Mouse (Mus musculus): ENCODE measurements at regions not wholly inside any gene's neighbourhood (a gene's known extent, or its start where the extent isn't known, plus 50 kb on each side); places are given as distances from the start of the nearest gene placed in this dataset.

GRCm38 (mm10) chr12:25300804-25301390 is 204.0 kb upstream of the Id2 start:
- DNase-seq (ENCODE audit: low read depth, low spot score), result no peak

GRCm38 (mm10) chr12:25299603-25300471 is 202.9 kb upstream of the Id2 start:
- no peak for DNase-seq (ENCODE audit: low read depth, low spot score)

DNA sequence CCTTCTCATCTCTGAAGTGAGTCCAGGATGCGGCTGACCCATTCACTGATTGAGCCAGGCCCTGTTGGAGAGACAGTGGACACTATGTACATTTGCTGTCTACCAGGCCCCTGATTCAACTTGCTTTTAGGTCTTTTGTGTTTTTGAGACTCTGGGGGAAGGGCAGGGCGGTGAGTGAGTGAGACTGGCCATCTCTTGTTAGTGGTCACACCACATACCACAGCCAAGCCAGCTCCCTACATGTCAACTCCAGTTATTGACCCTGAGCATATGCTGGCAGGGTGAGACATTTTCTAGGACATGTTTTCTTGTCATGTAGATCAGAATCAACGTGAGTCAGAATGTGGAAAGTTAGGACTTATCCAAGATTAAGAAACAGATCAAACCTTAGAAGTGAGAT is 201.8 kb upstream of the Id2 start:
- DNase-seq (ENCODE audit: low read depth, low spot score), result no peak

DNA sequence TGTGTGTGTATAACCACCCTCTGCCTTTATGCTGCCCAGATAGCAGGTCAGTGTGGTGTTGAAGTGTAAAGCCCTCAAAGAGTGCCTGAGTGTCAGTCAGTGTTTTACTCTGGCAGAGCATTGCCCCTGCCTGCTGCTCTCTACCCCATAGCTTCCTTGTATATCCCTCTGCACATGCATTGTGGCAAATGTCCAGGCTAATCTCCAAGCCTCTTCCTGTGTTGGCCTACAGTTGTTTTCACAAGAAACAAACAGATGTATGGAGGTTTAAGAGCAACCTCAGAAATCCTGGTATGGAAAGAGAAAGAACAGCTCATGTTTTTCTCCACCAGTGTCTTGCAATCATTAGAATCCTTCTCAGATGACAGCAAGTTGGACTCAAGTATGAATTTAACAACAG is 201.0 kb upstream of the Id2 start:
- DNase-seq (ENCODE audit: low read depth, low spot score), result no peak

DNA sequence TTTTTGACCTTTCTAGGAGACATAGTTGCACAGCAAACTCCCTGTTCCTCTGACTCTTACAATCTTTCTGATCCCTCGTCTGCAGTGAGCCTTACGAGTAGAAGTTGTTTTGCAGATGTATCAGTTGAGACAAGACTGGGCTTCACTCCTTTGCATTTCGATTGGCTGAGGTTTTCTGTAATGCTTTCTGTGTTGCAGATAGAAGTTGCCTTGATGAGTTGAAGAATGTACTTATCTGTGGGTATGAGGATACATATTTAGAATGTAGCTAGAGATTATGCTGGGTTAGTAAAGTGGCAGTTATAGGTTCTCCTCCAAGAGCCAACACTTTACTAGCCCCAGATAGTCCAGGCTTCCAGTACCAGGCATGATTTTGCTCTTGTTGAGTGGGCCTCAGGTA is 199.7 kb upstream of the Id2 start:
- no peak for DNase-seq (ENCODE audit: low read depth, low spot score)

DNA sequence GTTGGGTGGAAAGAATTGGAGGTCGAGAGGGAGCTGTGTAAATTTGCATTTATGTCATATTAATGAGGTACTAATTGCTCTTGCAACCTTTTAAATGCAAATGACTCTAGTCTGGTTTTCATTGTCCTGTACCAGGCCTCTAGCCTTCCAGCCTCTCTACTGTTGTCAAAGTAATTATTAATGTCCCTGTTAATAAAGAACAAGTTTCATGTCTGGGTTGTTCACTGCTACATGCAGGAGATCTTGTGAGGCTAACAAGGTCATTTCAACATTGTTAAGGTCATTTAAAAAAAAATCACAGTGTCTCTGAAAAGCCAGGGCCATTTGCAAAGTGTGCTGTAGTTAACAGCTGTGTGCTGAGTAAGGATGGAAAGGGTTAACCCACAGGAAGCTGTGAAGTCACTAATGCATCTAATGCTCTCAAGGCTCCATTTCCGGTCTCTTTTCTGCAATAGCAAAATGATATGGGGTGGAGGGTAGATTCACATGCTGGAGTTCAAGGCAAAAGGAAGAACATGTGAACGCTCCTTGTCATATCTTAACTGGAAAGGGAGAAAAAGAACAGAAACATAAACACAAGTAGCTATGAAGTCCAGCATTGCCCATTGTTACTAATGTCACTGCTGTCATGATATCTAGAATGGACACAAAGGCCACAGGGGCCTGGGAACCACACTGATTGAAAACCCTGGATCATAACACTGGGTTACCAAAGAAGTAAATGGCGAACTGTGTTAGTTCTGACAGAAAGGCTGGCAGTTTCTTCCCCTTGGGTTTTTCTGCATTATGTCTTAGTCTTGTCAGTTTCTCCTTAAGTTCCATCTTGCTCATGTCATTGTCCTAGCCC is 197.5 kb upstream of the Id2 start:
- no peak for DNase-seq (ENCODE audit: low read depth, low spot score)

DNA sequence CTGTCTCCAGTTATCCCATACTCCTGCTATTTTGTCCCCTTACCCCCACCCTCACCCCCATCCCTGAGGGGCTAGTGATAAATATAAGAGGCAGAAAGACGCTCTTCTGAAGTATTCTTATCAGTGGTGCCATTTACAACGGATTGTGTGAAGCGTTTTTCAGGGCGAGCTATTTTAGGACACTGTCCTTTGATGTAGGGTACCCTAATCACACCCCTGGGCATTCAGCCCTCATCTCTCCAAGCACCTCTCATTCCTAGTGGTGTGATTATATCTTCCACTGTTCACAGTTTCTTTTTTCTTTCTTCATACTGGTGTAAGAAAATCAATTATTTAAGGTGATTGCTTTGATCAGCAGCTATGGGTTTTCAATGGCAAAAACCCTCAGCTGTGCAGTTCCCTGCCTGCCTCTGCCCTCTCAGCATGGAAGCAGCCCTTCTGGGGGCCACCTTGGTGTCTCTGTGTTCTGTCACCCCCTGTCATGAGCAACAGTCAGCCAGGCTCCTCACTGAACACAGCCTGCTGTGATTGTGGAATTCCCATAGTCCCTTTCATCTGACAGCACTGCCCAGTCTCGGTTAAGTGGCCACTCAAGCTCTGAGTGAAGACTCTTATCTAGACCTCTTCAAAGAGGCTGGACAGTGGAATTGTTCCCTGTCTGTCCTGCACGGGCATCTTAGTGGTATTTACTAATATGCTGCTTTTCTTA is 196.7 kb upstream of the Id2 start:
- DNase-seq (ENCODE audit: low read depth, low spot score), result no peak

DNA sequence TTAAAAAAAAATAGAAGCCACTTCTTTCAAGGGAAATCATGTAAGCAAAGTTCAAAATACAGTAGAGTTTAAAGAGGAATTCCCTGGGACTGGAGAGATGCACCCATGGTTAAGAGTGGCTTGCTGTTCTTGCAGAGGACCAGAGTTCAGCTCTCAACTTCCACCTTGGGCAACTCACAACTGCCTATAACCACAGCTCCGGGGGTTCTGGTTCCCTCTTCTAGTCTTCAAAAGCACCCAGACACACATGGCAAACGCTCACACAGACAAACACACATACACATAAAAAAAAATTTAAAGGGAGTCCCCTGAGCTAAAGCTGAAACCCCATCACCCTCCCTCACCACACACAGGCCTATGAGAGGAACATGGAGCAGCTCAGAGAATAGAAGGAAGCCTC is 192.4 kb upstream of the Id2 start:
- no peak for DNase-seq (ENCODE audit: low read depth, low spot score)

- no peak for DNase-seq (ENCODE audit: low read depth, low spot score)
These were observed 186.9 kb upstream of the Id2 start for GRCm38 (mm10) chr12:25283808-25284207.

- no peak for DNase-seq (ENCODE audit: low read depth, low spot score)
These were observed 184.5 kb upstream of the Id2 start for GRCm38 (mm10) chr12:25281438-25281837.

GRCm38 (mm10) chr12:25273631-25274305 is 176.8 kb upstream of the Id2 start:
- no peak for DNase-seq (ENCODE audit: low read depth, low spot score)

DNA sequence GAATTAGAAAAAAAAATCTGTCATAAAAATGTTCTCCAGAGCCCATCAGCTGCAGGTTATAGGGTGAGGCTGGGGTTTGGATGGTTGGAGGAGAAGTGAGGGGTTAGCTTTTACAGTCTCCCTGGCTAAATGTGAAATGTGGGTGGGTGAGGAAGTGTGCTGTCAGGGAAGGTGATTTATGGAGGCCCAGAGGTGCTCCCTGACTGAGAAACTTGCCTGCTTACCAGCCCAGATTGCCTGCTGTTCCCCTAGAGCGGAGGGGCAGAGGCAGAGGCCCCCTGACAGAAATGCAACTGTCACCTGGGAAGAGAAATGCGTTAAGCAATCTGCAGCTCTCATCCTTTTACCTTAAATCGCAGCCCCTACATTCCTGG is 175.8 kb upstream of the Id2 start:
- DNase-seq (ENCODE audit: low read depth, low spot score), result peak; percentile 69

GRCm38 (mm10) chr12:25272114-25272751 is 175.3 kb upstream of the Id2 start:
- peak; percentile 50 for DNase-seq (ENCODE audit: low read depth, low spot score)

DNA sequence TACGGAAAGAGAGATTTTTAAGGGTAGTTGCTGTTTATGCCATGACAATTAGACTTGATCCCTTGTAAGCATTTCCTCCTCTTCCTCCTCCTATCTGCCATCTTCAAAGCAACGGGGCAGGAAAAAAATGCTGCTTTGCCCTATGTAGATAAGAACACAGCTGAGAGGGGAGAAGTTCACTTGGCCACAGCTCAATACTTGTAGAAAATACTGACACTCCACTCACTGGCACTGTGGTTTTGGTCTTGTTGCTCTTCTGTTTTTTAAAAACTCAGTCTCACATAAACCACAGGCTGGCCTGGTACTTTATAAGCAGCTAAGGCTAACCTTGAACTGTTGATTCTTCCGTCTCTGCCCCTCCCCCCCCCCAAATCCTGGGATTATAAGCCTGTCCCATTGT is 172.9 kb upstream of the Id2 start:
- no peak for DNase-seq (ENCODE audit: low read depth, low spot score)

DNA sequence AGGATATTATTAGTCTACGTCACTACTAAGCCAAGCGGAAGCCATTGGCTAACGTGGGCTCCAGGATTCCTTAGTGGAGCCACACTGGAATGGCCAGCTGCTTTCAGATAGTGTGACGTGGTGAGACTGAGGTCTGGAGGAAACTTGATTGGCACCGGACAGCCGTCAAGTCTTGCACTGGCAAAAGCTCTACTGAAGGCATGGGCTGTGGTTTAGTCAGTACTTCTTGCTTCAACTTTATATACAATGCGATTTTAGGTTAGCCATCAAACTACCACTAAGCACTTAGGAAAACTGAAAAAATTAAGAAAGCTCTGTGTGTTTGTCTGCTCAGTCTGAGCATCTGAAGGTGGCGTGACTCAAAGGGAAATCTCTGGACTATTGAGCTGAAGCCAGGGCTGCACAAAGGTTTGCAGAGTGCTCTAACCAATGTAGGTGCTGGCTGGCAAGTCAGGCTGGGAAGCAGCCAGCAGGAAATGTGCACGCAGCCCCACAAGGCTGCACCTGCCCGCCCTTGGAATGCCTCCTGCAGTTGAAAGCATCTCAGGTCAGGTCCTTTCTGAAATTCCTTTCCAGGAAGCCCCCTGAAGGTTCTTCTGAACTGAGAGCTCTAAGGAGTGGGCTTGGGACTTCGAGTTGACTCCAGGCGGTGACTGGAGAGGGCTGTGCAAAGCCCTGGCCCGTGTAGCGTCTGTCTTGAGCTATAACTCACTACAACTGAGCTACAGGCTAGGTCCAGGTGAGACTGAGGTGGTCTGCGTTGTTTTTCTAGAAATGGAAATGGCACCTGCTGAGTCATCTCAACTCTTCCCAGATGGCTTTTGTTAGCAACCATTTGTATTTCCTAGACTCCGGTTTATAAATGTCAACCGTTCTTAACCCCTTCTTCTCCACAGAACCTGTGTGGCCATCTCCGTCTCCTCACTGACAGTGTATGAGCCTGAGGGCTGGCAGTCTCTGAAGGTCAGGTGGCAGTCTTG is 172.2 kb upstream of the Id2 start:
- no peak for DNase-seq (ENCODE audit: low read depth, low spot score)

DNA sequence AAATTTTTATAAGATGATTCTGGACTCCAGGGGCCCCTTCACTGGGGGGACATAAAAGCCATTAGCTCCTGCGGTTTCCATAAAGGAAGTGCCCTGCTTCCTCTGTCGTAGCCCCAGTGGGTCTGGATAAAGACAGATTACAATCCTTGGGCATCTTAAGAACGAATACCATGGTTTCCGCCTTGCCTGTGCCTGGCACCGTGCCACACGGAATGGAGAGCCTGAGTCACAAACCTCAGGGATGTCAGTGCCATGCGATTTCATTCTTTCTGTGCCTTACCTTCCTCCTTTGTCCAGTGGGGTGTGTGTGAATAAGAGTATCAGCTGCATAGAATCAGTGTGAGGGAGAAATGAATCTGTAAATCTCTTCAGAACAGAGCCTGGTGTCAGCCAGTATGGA is 171.4 kb upstream of the Id2 start:
- no peak for DNase-seq (ENCODE audit: low read depth, low spot score)

DNA sequence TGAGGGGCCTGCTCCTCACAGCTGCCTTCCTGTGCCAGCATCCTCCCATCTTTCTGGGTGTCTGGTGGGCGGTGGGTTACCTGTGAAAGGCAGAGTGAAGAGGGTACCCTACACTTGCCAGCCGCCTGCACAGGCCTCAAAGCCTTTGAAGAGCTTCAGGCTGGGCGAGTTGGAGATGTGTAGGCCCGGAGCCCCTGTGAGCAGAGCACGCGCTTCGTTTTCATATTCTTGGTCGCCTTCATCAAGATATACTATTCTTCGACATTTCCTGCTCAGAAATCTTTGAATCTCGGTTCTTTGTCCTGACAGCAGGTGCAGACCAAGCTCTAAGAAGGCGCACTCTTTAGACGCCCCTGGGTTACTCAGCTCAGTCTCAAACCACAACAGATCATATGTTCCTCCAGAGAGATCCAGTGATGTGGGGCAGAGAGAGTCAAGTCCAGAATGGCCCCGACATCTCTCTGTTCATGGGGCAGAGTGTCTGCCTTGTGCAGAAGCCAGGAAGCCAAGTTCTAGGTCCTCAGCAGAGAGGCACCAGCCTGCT is 170.7 kb upstream of the Id2 start:
- no peak for DNase-seq (ENCODE audit: low read depth, low spot score)

DNA sequence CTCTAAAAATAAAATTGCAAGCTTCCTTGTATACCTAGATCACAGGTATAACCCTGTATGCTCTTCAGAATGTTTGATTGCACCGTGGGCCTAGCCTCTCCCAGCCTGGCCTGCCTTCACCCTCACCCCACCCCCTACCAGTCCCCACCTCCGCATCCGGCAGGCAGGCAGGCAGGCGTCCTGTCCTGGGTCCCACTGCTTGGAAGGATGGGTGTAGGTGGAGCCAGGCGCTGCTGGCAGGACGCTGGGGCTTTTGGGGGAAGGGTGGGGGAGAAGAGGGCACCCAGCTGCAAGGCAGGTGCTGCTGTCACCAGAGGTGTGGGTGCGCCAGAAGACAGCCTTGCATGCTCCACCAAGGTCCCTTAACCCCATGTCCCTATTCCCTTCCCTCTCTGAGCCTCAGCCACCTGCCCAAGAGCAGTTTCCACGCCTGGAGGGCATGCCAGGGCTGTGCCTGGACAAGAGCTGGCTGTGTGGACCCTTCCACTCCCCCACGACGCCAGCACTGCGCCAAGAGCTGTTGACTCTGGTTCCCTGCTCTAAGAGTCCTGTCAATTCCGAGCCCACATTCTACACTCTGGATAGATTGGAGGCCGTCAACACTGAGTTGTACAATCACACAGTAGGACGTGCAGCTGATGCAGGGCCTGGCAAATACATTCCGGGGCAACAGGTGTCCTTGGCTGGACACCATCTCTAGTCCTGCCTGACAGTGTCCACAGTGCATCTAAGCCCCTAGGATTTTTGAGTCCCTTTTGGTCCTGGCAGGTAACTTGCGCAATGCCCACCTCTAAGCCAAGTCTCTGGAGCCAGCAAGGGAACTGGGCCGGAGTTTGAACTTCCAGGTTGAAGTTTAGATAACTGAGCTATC is 170.0 kb upstream of the Id2 start:
- DNase-seq (ENCODE audit: low read depth, low spot score), result no peak

Data from mesoderm, embryonic 11.5 days (tissue).